Mouse (Mus musculus) left cerebral cortex, adult 6 months (tissue): ENCODE data around the gene Zfp352. TPM values are rescaled to one million over a fixed set of nuclear protein-coding genes. Genes with fewer than 3 reads are reported as not detected.

Source experiments
- long read RNA-seq, 2 experiments: library from polyadenylated mRNA; unstranded; transcript quantifications; one replicate each; pipeline ENCODE4 v2.0.0; 2019 to 2020
- polyA plus RNA-seq: library from polyadenylated mRNA; unstranded; fragments of <200 nt; fragmentation: Nextera tagmentation; gene quantifications from 2 replicates; pipeline ENCODE4 v1.2.3, GENCODE M21; 2021

The Zfp352 gene
- not detected in 2 replicates for polyA plus RNA-seq
- long read RNA-seq, experiment 1 = 0 reads
- long read RNA-seq, experiment 2 = 0 reads

DNA sequence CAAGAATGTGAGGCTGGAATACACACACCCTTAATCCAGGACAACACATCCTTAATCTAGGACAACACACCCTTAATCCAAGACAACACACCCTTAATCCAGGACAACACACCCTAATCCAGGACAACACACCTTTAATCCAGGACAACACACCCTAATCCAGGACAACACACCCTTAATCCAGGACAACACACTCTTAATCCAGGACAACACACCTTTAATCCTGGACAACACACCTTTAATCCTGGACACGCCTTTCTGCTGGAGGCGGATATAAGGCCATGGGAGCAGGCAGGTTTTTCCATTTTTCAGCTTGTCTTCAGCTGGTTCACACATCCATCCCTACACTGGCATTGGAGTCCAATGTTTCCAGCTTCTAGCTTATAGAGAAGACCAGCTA, at the start of gene Zfp352:
Gene Zfp352, plus strand, starts transcription at position 301 of the 400 bp plus-strand sequence.

